Mouse (Mus musculus): ENCODE results near the gene Fibin. TPM values are rescaled to one million over a fixed set of nuclear protein-coding genes. Genes with fewer than 3 reads are reported as not detected.

Gene Fibin
- total RNA-seq, 2 experiments from 2014 or later, result 4.0 to 5.5 TPM

GRCm38 (mm10) chr2:110316116-110316883 lies 46.7 kb downstream of the Fibin start:
- DNase-seq (ENCODE audit: low spot score in 2 of 2), result no peak

GRCm38 (mm10) chr2:110314509-110315155 lies 48.4 kb downstream of the Fibin start, which contains the start of gene Bbox1:
Gene Bbox1 (minus strand): TSS chr2:110314560.
- intact Hi-C loops (cut with DNase I), result no loop called here
- peak; percentile 4 to 6 for DNase-seq (ENCODE audit: low spot score in 2 of 2)

More at GRCm38 (mm10) chr2:110316116-110316883, 46.7 kb downstream of the Fibin start:
- intact Hi-C loops (cut with DNase I), result no loop called here

GRCm38 (mm10) chr2:110314074-110314473 lies 48.9 kb downstream of the Fibin start:
- no peak for DNase-seq (ENCODE audit: low spot score in 2 of 2)
- intact Hi-C loops (cut with DNase I), result no loop called here

- no peak for DNase-seq (ENCODE audit: low spot score in 2 of 2)
- intact Hi-C loops (cut with DNase I), result no loop called here
Observed at GRCm38 (mm10) chr2:110313305-110313824, 49.6 kb downstream of the Fibin start.

Other genes with a start within 250 kb of the Fibin start
- gene Bbox1, start 48.6 kb downstream of the Fibin start, total RNA-seq (2021), result under 1 TPM; 0.19 to 0.20 TPM
- gene Slc5a12, start 234.1 kb upstream of the Fibin start, total RNA-seq (2021), result not detected

Measured in left cerebral cortex, postnatal 14 days (tissue).